Mouse (Mus musculus) ES-Bruce4 (cell line): ENCODE measurements around the gene Olfr629. TPM values are rescaled to one million over a fixed set of nuclear protein-coding genes. Genes with fewer than 3 reads are reported as not detected.
A peak's percentile ranks its signal among the peaks of the same experiment; 100 is the strongest.
"Not testable (repeated sequence)": the region's sequence is repeated elsewhere in the genome, so short reads cannot be mapped to it uniquely, and the experiment has no call there.

Experiments used
- H3K27ac ChIP-seq: 2 replicates; pipeline ENCODE4 v1.5.1; 2012; ENCODE audit warnings: low read length, inconsistent platforms; ENCODE audit not compliant: insufficient read depth
- H3K27me3 ChIP-seq: 2 replicates; pipeline ENCODE4 v1.6.1; 2012; ENCODE audit warnings: mild to moderate bottlenecking, low read length, inconsistent platforms; ENCODE audit not compliant: control insufficient read depth, poor library complexity, insufficient read depth, severe bottlenecking
- H3K36me3 ChIP-seq: 2 replicates; pipeline ENCODE4 v1.6.1; 2012; ENCODE audit warnings: inconsistent platforms, mild to moderate bottlenecking, low read length, moderate library complexity; ENCODE audit not compliant: control insufficient read depth, poor library complexity, insufficient read depth, severe bottlenecking
- H3K4me1 ChIP-seq: one replicate; pipeline ENCODE4 v1.8.1; 2011; ENCODE audit warnings: low read length; ENCODE audit not compliant: control insufficient read depth, insufficient read depth
- H3K4me3 ChIP-seq: 2 replicates; pipeline ENCODE4 v1.5.1; 2011; ENCODE audit warnings: low read depth, mild to moderate bottlenecking, low read length
- H3K9ac ChIP-seq: 2 replicates; pipeline ENCODE4 v1.6.1; 2012; ENCODE audit warnings: low read depth, mild to moderate bottlenecking, inconsistent platforms; ENCODE audit not compliant: poor library complexity, severe bottlenecking
- H3K9me3 ChIP-seq: replicated peaks from 2 replicates; pipeline ENCODE4 v1.6.1; 2012; ENCODE audit warnings: mild to moderate bottlenecking, low read length, inconsistent platforms; ENCODE audit not compliant: control insufficient read depth, poor library complexity, insufficient read depth, severe bottlenecking
- CTCF ChIP-seq: IDR thresholded peaks from one replicate; pipeline ENCODE4 v1.8.1; 2011; ENCODE audit warnings: low read depth, low read length
- EP300 ChIP-seq: IDR thresholded peaks from 2 replicates; pipeline ENCODE4 v1.6.1; 2011; ENCODE audit warnings: low read depth, low read length; ENCODE audit not compliant: insufficient read depth
- POLR2A ChIP-seq: IDR thresholded peaks from one replicate; pipeline ENCODE4 v1.8.1; 2011; ENCODE audit warnings: low read length; ENCODE audit not compliant: insufficient read depth
- polyA plus RNA-seq: library from polyadenylated mRNA; stranded (reverse); fragments of >200 nt; gene quantifications from 2 replicates; pipeline ENCODE4 v1.2.4, GENCODE M21; 2011; ENCODE audit warnings: low read depth; ENCODE audit not compliant: missing spikeins, insufficient read depth, insufficient read length

The Olfr629 gene
- not detected in 2 replicates for polyA plus RNA-seq

- no peak within 1 kb of the TSS for H3K27ac ChIP-seq
- H3K4me3 ChIP-seq, result no peak within 1 kb of the TSS
- H3K27me3 ChIP-seq, result no peaks in the 10 kb centered on the region
- no peaks in the 10 kb centered on the region for H3K9me3 ChIP-seq
- TF ChIP-seq EP300, result no peak
- TF ChIP-seq POLR2A, result no peak
- TF ChIP-seq CTCF, result no peak
- no peak within 1 kb of the TSS for H3K9ac ChIP-seq
- H3K36me3 ChIP-seq, result no peaks in the 10 kb centered on the region
- no peaks in the 10 kb centered on the region for H3K4me1 ChIP-seq
Measured at GRCm38 (mm10) chr7:103744843-103745242, at the start of gene Olfr629. Gene Olfr629, minus strand, starts transcription at chr7:103744943.

GRCm38 (mm10) chr7:103792669-103793388, 48.1 kb upstream of the Olfr629 start:
- no peak overlapping the region for H3K9ac ChIP-seq
- TF ChIP-seq POLR2A, result no peak
- TF ChIP-seq CTCF, result peak; percentile 15
- TF ChIP-seq EP300, result no peak
- no peak overlapping the region for H3K4me3 ChIP-seq
- H3K9me3 ChIP-seq, result no peaks in the 10 kb centered on the region
- H3K36me3 ChIP-seq, result no peaks in the 10 kb centered on the region
- H3K27ac ChIP-seq, result no peak overlapping the region
- no peaks in the 10 kb centered on the region for H3K4me1 ChIP-seq
- H3K27me3 ChIP-seq, result no peaks in the 10 kb centered on the region

DNA sequence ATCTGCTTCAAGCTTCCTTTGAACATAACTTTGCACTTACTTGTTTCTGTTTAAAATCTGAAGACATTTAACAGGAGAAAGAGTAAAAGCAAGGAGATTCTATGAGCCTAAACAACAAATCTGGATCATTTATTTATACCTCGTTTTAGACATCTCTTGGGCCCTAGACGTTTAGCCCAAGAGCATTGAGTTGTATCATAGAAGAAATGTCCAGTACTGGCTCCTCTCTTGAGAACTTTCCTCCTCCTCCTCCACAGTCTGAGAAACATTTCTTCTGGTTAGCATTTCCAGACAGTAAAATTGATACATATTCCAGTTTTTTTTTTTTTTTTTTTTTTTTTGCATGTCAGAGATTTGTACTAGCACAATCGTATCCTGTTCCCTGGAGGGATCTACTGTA, 47.0 kb upstream of the Olfr629 start, which contains the start of gene Olfr67:
Olfr67 (minus strand) TSS at position 101 of the 400 bp plus-strand sequence.
- Histone ChIP-seq H3K9me3 (no peaks in the 10 kb centered on the region), H3K4me1 (no peaks in the 10 kb centered on the region), H3K9ac (no peak within 1 kb of the TSS), H3K36me3 (no peaks in the 10 kb centered on the region), H3K4me3 (no peak within 1 kb of the TSS), H3K27ac (no peak within 1 kb of the TSS), H3K27me3 (no peaks in the 10 kb centered on the region)
- TF ChIP-seq POLR2A (no peak), EP300 (no peak), CTCF (no peak)

- TF ChIP-seq EP300 (no peak), POLR2A (no peak), CTCF (no peak)
- H3K27me3 ChIP-seq, result no peaks in the 10 kb centered on the region
- no peak within 1 kb of the TSS for H3K9ac ChIP-seq
- no peak within 1 kb of the TSS for H3K27ac ChIP-seq
- H3K4me1 ChIP-seq, result no peaks in the 10 kb centered on the region
- no peaks in the 10 kb centered on the region for H3K9me3 ChIP-seq
- H3K4me3 ChIP-seq, result no peak within 1 kb of the TSS
- no peaks in the 10 kb centered on the region for H3K36me3 ChIP-seq
Measured at GRCm38 (mm10) chr7:103779598-103779997, 34.9 kb upstream of the Olfr629 start, which contains the start of gene Olfr68. Gene Olfr68, minus strand, starts transcription at chr7:103779698.

GRCm38 (mm10) chr7:103777652-103778051, 32.9 kb upstream of the Olfr629 start:
- not testable (repeated sequence) for H3K27ac ChIP-seq, H3K4me1 ChIP-seq, H3K36me3 ChIP-seq, H3K9ac ChIP-seq, H3K27me3 ChIP-seq, H3K9me3 ChIP-seq, H3K4me3 ChIP-seq

GRCm38 (mm10) chr7:103771494-103771893, 26.8 kb upstream of the Olfr629 start, which contains the start of gene Olfr69:
Gene Olfr69, minus strand, starts transcription at chr7:103771594.
- H3K4me3 ChIP-seq, result no peak within 1 kb of the TSS
- no peak within 1 kb of the TSS for H3K9ac ChIP-seq
- H3K36me3 ChIP-seq, result no peaks in the 10 kb centered on the region
- H3K4me1 ChIP-seq, result no peaks in the 10 kb centered on the region
- no peaks in the 10 kb centered on the region for H3K27me3 ChIP-seq
- no peaks in the 10 kb centered on the region for H3K9me3 ChIP-seq
- TF ChIP-seq EP300 (no peak), POLR2A (no peak), CTCF (no peak)
- no peak within 1 kb of the TSS for H3K27ac ChIP-seq

DNA sequence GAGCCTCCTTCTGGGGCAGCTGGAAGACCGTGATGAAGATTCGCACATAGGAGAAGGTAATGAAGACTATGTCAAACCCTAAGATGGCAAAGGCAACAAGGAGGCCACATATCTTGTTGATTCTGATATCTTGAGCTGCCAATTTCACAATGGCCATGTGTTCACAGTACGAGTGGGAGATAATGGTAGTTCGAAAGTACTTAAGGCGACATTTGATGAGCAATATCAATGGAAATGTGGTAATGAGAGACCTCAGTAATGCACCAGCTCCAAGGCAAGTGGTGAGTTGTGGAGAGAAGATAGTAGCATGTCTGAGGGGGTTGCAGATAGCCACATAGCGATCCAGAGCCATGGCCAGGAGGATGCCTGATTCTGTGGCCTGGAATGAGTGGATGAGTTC, 22.9 kb upstream of the Olfr629 start:
- H3K36me3 ChIP-seq, H3K4me3 ChIP-seq, H3K27me3 ChIP-seq, H3K27ac ChIP-seq, H3K9me3 ChIP-seq, H3K4me1 ChIP-seq, H3K9ac ChIP-seq: not testable (repeated sequence)

- H3K36me3 ChIP-seq, H3K27me3 ChIP-seq, H3K4me1 ChIP-seq, H3K27ac ChIP-seq, H3K4me3 ChIP-seq, H3K9ac ChIP-seq, H3K9me3 ChIP-seq: not testable (repeated sequence)
Measured at GRCm38 (mm10) chr7:103762212-103762611, 17.5 kb upstream of the Olfr629 start.
